Mouse (Mus musculus): ENCODE measurements at regions not wholly inside any gene's neighbourhood (a gene's known extent, or its start where the extent isn't known, plus 50 kb on each side); places are given as distances from the start of the nearest gene placed in this dataset.

- peak; percentile 70 to 75 for DNase-seq (ENCODE audit: low spot score in 2 of 2)
These were observed 100.7 kb downstream of the Chic2 start for GRCm38 (mm10) chr5:74943737-74944403.

- no peak for DNase-seq (ENCODE audit: low spot score in 2 of 2)
These were observed 103.1 kb downstream of the Chic2 start for GRCm38 (mm10) chr5:74941426-74941825.

DNA sequence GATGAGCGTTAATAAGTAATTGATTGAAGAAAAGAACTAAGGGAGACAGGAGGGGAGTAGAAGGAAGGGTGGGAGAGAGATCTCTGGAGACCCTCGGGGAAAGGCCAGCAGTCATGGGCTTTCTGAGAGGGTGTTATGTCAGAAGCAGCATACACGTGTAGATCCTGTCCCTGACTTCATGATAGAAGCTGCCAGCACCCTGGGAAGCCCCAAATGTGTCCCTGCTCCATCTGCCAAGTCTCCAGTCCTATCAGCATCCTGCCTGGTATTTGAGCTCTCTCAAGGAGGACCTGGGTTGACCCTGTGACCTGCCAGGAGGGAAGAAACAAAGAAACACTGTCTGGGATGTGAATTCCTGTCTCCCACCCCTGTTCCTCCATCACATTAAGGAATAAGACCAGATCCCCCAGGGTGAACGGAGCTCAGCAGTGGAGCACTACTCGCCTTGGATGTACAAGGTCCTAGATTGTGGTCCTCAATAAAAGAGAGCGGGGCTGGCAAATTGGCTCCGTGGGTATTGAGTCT is 107.1 kb downstream of the Chic2 start:
- DNase-seq (ENCODE audit: low spot score in 2 of 2) = no peak

- no peak for DNase-seq (ENCODE audit: low spot score in 2 of 2)
These were observed 108.5 kb downstream of the Chic2 start for GRCm38 (mm10) chr5:74936087-74936486.

DNA sequence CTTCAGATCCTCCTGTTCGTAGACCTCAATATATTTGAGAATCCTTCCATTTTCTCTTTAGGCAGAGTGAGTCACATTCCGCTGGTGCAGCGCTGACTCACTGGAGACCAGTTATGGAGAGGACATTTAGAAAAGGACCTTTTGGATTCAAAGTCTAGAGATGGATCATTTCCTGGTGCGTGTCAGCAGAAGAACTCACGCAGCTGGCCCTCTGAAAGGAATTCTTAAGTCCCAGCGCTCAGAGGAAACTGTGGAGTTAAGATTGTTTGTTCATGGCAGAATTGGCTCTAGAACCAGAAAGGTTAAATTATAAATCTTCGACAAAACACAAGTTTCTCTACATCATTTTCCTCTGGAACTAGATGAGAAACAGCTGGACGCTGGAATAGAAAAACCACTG is 108.9 kb downstream of the Chic2 start:
- no peak for DNase-seq (ENCODE audit: low spot score in 2 of 2)

DNA sequence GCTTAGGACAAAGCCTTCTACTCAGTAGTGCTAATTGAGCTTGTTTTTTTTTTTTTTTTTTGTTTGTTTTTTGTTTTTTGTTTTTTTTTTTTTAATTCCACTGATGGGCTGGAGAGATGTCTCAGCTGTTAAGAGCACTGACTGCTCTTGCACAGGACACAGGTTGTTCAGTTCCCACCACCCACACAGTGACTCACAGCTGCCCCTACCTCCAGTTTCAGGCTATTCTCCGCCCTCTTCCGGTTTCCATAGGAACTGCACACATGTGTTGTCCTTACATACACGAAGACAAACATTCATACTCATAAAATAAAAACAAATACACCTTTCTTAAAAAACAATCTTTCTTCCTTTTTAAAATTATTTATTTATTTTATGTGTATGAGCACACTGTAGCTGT is 111.3 kb downstream of the Chic2 start:
- no peak for DNase-seq (ENCODE audit: low spot score in 2 of 2)

DNA sequence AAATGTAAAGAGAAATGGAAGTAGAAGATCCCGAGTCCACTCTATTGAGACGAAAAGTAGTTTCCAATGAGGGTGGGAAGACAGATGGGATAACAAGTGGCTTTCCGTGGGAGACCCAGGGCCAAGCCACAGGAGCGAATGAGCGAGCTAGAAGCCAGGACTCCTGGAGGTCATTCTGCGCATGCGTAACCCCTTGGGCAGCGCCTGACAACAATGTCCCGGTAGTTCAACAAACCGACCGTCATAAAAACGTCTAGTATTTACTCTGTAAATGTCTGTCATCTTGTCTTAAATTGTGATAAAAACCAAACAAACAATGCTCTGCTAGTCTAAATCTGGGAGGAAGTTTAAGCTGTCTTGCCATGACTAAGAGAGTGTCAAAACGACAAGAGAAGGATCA is 112.4 kb downstream of the Chic2 start:
- no peak for DNase-seq (ENCODE audit: low spot score in 2 of 2)

GRCm38 (mm10) chr5:74931765-74932164 is 112.8 kb downstream of the Chic2 start:
- no peak for DNase-seq (ENCODE audit: low spot score in 2 of 2)

DNA sequence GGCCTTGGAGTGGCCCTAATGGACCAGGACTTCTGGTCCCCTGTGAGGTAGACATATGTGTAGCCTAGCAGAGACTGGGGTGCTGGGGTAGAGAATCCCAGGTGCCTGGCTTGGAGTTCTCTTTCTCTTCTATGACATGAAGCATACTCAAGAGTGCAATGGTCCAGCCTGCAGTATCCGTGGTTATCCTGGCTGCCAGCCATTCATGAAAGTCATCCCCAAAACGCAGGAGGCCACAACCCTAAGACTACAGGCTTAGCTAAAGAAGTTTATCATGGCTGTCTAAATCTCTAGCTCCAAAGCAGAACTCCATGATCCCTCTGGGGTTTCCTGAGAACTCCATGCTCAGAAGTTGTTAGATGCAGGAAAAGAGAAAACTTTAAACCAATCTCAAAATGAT is 117.0 kb downstream of the Chic2 start:
- no peak for DNase-seq (ENCODE audit: low spot score in 2 of 2)

GRCm38 (mm10) chr5:74925769-74926168 is 118.8 kb downstream of the Chic2 start:
- no peak for DNase-seq (ENCODE audit: low spot score in 2 of 2)

DNA sequence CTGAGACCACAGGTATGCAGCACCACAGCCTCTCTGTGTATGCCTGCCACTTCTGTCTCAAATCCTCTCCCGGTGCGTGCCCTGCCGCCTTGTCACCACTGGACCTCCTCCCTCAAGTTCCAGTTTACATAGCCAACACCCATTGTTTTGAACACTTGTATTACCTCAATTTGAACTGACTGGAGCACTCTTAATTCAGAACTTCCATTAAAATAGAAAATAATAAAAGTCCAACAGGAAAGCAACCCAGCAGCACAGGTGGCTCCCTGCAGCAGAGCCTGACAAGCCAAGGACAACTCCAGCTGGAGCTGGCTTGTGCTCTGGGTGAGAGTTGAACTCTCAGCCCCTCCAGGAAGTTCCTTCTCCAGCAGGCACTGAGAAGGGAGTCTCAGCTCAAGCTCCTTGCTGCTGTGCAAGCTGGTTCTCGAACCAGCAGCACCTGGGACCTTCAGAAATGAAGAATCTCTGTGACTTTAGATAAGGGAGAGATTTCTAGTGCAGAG is 120.5 kb downstream of the Chic2 start:
- no peak for DNase-seq (ENCODE audit: low spot score in 2 of 2)

- no peak for DNase-seq (ENCODE audit: low spot score in 2 of 2)
These were observed 121.2 kb downstream of the Chic2 start for GRCm38 (mm10) chr5:74923337-74923736.

DNA sequence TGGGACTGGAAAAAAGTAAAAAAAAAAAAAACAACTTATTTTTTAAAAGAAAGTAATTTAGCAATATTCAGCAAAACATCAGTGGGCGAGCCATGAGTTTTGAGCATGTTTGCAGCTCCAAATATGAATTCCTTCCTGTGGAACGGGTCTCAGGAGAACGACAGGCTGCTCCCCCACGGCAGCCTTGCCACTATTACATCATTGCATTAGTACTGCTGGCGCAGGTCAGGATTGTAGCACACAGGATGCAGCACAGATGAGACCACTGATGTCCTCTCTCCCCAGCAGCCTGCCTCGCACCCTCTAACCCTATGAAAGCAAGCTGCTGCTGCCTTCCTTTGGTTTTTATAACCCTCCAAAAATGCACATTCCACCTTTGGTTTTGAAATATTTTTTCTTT is 121.7 kb downstream of the Chic2 start:
- no peak for DNase-seq (ENCODE audit: low spot score in 2 of 2)

GRCm38 (mm10) chr5:74920939-74921338 is 123.6 kb downstream of the Chic2 start:
- DNase-seq (ENCODE audit: low spot score in 2 of 2) = no peak

DNA sequence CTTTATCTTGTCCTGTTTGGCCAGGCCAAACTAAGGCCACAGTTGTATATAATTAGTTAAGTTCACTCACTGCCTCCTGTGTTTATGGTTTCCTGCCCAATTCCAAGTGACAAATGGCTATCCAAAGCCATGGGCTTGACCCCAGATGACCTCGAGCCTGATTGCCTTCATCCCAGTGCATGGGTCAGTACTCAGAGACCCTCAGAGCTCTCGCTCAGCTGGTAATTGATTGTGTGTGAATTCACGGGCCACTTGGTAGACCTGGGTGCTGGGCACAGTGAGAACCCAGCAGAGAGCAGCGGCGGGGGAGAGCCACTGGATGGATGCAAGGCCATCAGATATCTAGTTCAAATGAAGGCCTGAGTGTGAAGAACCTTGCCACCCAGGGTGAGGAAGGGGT is 124.1 kb downstream of the Chic2 start:
- no peak for DNase-seq (ENCODE audit: low spot score in 2 of 2)

DNA sequence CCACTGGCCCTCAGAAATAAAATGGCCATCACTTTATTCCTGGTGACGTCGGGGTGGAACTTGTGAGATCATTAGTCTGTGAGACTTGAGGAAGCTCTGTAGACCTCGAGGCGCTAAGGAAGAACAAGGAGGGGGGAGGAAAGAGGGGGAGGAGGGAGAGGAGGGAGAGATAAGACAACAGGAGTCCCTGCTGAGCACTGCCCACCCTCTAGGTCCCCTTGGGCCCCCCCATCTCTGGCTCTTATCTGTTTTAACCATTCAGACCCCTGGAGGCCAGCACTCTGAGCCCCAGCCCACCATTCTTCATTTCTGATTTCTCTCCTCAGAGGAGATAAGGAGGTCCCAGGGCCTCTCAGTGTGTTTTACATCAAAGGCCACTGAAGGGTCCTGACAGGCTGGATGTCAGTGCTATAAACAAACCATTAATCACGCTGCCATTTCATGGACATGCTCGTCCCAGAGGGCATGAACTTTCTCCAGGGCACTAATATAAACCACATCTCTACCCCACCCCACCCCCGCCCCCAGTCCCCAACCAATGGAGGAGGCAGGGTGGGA is 139.0 kb downstream of the Chic2 start:
- DNase-seq (ENCODE audit: low spot score in 2 of 2) = no peak

DNA sequence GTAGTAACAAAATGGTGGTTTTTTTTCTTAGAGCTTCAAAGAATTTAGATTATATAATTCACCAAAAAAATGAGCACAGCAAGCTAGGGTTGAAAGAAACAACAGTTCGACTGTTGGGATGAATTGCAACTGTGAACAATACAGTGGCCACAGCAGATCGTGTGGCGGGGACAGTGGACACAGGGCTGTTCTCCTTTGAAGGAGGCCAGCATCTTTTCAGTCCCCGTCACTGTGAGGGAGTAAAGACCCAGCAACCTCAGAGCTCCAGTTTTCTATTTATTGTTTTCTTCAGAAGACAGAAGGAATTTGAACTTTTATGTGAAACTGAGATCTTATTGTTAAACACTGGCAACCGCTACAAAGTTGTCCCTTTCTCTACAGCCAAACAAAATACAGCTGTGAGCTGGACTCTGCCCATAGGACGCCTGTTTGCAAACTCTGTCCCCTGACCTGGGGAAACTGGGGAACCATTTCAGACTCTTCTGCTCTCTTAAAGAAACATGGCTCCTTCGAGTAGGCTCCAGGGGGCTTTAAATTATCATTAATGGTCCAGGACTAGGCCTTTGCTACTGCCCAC is 139.6 kb downstream of the Chic2 start:
- DNase-seq (ENCODE audit: low spot score in 2 of 2) = no peak

DNA sequence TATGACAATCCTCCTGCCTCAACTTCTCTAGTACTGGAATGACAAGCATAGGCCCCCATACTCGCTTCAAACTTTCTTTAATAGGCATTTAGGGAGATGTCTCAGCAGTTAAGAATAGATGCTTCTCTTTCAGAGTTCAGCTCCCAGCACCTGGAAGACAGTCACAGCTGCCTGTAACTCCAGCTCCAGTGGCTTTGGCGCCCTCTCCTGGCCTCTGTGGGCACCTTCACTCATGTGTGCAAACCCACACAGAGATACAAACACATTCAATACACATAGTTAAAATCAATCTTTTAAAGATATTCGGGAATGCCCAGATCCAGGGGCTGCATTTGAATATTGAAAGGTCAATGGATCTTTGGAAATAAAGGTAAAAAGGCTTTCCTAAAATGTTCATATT is 140.2 kb downstream of the Chic2 start:
- DNase-seq (ENCODE audit: low spot score in 2 of 2) = no peak

DNA sequence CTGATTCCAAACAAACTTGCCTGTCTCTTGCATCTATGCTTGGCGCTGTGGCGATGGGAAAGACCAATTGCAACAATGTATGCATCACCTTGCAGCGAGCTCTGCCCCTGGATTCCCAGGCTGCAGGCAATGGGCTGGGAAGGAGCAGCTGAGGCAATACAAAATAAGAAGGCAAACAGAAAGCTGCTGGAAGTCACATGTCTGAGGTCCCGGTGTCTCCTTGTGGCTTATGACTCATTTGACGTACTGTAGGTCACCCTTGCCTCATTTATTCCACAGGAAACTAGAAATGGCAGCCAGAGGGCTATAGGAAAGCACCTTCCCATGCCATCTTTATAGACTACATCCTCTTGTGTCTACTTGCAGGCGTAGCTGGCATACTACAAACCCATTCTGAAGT is 140.9 kb downstream of the Chic2 start:
- no peak for DNase-seq (ENCODE audit: low spot score in 2 of 2)

GRCm38 (mm10) chr5:74897133-74897532 is 147.4 kb downstream of the Chic2 start:
- DNase-seq (ENCODE audit: low spot score in 2 of 2) = peak in 1 of 2 experiments; percentile 17

GRCm38 (mm10) chr5:74893276-74893675 is 151.3 kb downstream of the Chic2 start:
- no peak for DNase-seq (ENCODE audit: low spot score in 2 of 2)

DNA sequence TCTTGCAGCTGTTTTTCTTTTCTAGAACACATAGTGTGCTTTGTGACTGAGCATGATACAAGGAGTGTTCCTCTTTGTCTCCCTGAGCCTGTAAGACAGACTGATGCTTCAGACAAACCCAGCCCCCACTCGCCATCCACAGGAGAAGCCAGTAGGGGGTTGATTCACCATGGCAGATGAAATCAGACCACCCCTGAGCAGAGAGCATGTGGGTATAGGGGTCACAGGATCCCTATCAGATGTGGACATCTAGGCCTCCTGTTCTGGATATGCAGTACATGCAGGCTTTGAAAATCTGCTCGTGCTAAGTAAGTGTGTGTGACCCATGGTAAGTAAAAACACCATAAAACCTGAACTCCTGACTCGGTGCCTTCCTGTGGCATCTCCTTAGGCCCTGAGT is 153.0 kb downstream of the Chic2 start:
- no peak for DNase-seq (ENCODE audit: low spot score in 2 of 2)

- DNase-seq (ENCODE audit: low spot score in 2 of 2) = peak in 1 of 2 experiments; percentile 28
These were observed 155.6 kb downstream of the Chic2 start for GRCm38 (mm10) chr5:74888934-74889333.
